Mouse (Mus musculus) intestine, embryonic 16.5 days (tissue): ENCODE results near the gene Gm12166. TPM values are rescaled to one million over a fixed set of nuclear protein-coding genes. Genes with fewer than 3 reads are reported as not detected.

Experiments used
- ATAC-seq: fragments of 200-750 bp; cut with Nextera tagmentation; 2 replicates; pipeline ENCODE4 v1.8.0; 2017; ENCODE audit warnings: moderate TSS enrichment, moderate library complexity
- H3K27ac ChIP-seq: fragments of 300-500 bp; sonication (generic); 2 replicates; pipeline ENCODE4 v1.5.1; 2014; ENCODE audit warnings: mild to moderate bottlenecking, low read length
- H3K27me3 ChIP-seq: fragments of 300-500 bp; sonication (generic); replicated peaks from 2 replicates; pipeline ENCODE4 v1.6.1; 2014; ENCODE audit warnings: low read length, control low read depth, mixed read lengths; ENCODE audit not compliant: control insufficient read depth, insufficient read depth
- H3K36me3 ChIP-seq: fragments of 300-500 bp; sonication (generic); 2 replicates; pipeline ENCODE4 v1.6.1; 2014; ENCODE audit warnings: low read length, control low read depth; ENCODE audit not compliant: control insufficient read depth, insufficient read depth
- H3K4me1 ChIP-seq: fragments of 300-500 bp; sonication (generic); 2 replicates; pipeline ENCODE4 v1.6.1; 2014; ENCODE audit warnings: low read length, control low read depth, mixed read lengths; ENCODE audit not compliant: control insufficient read depth, insufficient read depth
- H3K4me2 ChIP-seq: fragments of 300-500 bp; sonication (generic); 2 replicates; pipeline ENCODE4 v1.6.1; 2014; ENCODE audit warnings: low read depth, low read length, control low read depth
- H3K4me3 ChIP-seq: fragments of 300-500 bp; sonication (generic); 2 replicates; pipeline ENCODE4 v1.5.1; 2014; ENCODE audit warnings: mild to moderate bottlenecking, low read length
- H3K9ac ChIP-seq: fragments of 300-500 bp; sonication (generic); 2 replicates; pipeline ENCODE4 v1.6.1; 2014; ENCODE audit warnings: low read depth, low read length
- H3K9me3 ChIP-seq: fragments of 300-500 bp; sonication (generic); 2 replicates; pipeline ENCODE4 v1.6.1; 2016; ENCODE audit warnings: low read length, control low read depth; ENCODE audit not compliant: control insufficient read depth
- WGBS: fragments of 180-500 bp; shearing (Covaris S2); extraction: QIAGEN DNeasy Blood & Tissue Kit; methylation state at CpG from one replicate; pipeline ENCODE4 v1.1.7; 2014; 5-methylcytosine and 5-hydroxymethylcytosine counted together
- microRNA-seq: library from miRNA; unstranded; fragments of <30 nt; microRNA quantifications from one replicate; pipeline ENCODE4, GENCODE M21; 2016
- polyA plus RNA-seq: library from polyadenylated mRNA; unstranded; fragments of >200 nt; fragmentation: Nextera tagmentation; extraction: Ambion mirVana; gene quantifications from 2 replicates; pipeline ENCODE4 v1.2.1, GENCODE M21; 2015

The Gm12166 gene
- polyA plus RNA-seq, 1 experiment from 2014 or later, result 5.5 TPM

DNA sequence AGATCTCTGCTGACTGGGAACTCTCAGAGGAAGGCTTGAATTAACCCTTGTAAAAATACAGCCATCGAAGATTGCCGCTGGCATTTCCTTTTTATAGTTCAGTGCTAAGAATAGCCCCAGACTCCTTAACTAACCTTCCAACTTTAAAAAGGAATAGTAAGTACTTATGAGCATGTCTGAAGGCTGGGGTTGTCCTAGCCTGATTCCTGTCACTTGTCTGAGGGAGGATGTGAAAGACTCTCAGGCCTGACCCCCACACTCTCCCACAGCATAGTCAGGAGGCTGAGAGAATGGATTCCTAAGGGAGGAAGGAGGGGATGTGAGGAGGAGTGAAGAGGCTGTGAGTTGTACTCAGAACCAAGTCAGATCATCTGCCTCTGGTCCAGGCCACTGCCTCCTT lies 22.6 kb downstream of the Gm12166 start:
- WGBS, result 57% methylated on average over 2 of the region's 2 CpGs
- Histone ChIP-seq H3K4me2 (no peak overlapping the region), H3K9ac (no peak overlapping the region), H3K36me3 (no peaks in the 10 kb centered on the region), H3K27ac (no peak overlapping the region), H3K9me3 (no peaks in the 10 kb centered on the region), H3K4me3 (no peak overlapping the region), H3K4me1 (0 out of 2 replicates have a peak, but pooled peaks cover 2% of the 10 kb centered on the region), H3K27me3 (no peaks in the 10 kb centered on the region)
- no peak for ATAC-seq

DNA sequence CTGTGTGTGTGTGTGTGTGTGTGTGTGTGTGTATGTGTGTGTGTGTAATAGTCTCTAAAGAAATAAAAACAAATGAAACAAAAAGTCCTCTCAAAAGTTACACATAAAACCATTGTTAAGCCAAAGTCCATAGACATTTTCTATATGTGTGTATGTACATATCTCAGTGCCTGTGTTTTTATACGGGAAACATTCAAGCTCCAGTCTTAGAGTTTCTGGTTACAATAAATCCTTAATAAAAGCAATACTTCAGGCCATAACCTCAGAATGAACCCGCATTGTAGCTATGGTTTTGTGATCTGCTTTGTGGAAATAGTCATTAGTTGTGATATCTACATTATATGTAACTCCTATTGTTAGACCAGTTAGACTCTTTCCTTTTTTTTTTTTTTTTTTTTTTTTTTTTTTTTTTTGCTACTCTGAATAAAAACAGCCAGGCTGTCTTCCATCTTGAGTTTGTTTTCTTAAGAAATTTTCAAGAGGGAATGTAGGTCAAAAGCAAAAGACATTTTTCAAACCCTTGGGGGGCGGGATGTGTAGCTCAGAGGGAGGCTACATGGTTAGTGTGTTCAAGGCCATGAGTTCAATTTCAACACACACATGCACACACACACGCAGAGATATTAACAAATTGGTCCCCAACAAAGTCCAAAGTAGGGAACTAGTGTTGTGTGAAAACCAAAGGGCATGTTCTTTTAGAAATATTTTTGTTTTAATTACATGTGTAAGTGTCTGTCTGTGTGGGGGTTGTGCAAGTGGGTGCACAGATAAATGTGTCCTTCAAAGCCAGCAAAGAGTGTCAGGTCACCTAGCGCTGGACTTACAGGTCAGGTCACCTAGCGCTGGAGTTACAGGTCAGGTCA lies 23.9 kb downstream of the Gm12166 start:
- Histone ChIP-seq H3K4me1 (0 out of 2 replicates have a peak, but pooled peaks cover 2% of the 10 kb centered on the region), H3K9ac (no peak overlapping the region), H3K9me3 (no peaks in the 10 kb centered on the region), H3K4me3 (no peak overlapping the region), H3K36me3 (no peaks in the 10 kb centered on the region), H3K27ac (no peak overlapping the region), H3K4me2 (no peak overlapping the region), H3K27me3 (no peaks in the 10 kb centered on the region)
- WGBS, result 75% methylated on average over 6 of the region's 6 CpGs
- no peak for ATAC-seq

DNA sequence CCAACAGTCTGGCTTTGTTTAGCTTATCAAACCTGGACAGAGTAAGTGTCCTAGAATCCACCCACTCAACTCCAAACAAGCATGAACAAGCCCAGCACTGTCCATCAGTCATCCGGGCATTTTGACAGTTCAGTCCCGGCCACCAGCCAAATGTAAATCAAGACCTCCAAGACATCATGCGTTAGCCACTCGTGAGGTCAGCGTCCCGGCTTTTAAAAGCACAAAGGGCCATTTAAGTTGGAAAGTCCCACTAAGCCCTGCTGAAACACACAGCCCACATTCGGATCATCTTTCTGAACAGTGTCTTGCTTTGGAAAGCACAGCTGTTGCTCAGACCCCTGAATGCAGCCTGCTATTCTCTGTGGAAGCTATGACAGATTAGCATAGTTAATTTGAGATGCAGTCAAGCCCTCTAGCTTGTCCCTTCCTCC lies 26.1 kb downstream of the Gm12166 start:
- H3K9me3 ChIP-seq, result no peaks in the 10 kb centered on the region
- no peak overlapping the region for H3K9ac ChIP-seq
- H3K4me1 ChIP-seq, result 0 out of 2 replicates have a peak, but pooled peaks cover 2% of the 10 kb centered on the region
- H3K4me3 ChIP-seq, result no peak overlapping the region
- no peak overlapping the region for H3K27ac ChIP-seq
- WGBS, result 40% methylated on average over 7 of the region's 7 CpGs
- no peak for ATAC-seq
- H3K27me3 ChIP-seq, result no peaks in the 10 kb centered on the region
- no peak overlapping the region for H3K4me2 ChIP-seq
- no peaks in the 10 kb centered on the region for H3K36me3 ChIP-seq

DNA sequence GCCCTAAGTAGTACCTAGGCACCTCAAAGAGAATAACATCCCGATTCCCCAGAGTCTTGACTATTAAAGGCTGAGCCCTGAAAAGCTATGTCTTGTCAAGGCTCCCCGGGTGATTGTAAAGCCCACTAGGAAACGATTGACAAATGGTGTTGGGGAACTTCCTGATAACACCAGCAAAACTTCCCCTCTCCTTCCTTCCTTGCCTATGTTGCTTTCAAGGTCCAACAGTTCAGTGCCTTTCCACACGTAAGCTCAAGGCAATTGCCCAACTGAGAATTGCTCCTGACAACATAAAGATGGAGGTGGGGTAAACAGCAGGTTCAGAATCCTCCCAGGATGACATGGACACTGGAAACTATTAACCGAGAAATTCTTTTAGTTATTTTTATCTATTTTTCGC lies 29.1 kb downstream of the Gm12166 start:
- no peaks in the 10 kb centered on the region for H3K36me3 ChIP-seq
- no peak overlapping the region for H3K27ac ChIP-seq
- H3K4me1 ChIP-seq, result no peaks in the 10 kb centered on the region
- WGBS, result 83% methylated on average over 6 of the region's 6 CpGs
- H3K27me3 ChIP-seq, result no peaks in the 10 kb centered on the region
- H3K4me2 ChIP-seq, result no peak overlapping the region
- H3K9me3 ChIP-seq, result no peaks in the 10 kb centered on the region
- H3K9ac ChIP-seq, result no peak overlapping the region
- ATAC-seq, result no peak
- H3K4me3 ChIP-seq, result no peak overlapping the region

DNA sequence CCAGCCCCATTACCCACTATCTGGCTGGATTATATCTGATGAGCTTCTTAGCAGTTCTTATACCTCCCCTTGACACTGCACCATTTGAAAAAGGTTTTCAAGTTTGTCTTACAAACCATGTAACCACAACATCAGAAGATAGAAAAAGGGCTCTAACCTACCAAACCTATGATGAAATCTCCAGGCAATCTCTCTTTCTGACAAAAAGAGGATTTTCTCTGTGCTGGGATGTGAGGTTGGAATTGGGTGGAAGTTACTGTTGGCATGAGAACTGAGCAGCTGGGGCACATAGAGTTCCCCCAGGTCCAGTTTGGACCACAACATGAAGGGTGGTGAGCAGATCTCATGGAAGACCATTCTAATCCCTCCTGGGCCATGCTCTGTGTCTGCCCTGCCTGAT lies 30.3 kb downstream of the Gm12166 start:
- Histone ChIP-seq H3K4me3 (no peak overlapping the region), H3K27me3 (no peaks in the 10 kb centered on the region), H3K4me1 (no peaks in the 10 kb centered on the region), H3K9me3 (no peaks in the 10 kb centered on the region), H3K4me2 (no peak overlapping the region), H3K36me3 (no peaks in the 10 kb centered on the region), H3K27ac (no peak overlapping the region), H3K9ac (no peak overlapping the region)
- no peak for ATAC-seq

DNA sequence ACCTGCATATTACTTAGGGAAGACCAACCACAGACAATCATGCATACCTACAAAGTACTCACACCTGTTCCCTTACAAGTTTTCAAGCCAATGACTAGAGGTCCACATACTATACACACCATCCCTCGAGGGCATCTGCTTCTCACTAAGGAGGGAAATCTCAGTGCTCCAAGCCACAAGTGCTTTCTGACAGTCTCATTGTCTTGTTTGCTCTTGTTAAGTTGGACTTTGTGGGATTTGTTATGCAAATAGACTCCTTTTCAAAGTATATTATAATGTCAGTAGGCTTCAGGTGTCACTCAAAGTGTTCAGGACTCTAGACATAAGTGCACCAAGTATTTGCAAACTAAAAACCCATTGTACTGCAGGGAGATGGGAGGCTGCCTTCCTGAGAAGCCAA lies 31.9 kb downstream of the Gm12166 start:
- H3K27me3 ChIP-seq, result no peaks in the 10 kb centered on the region
- no peak overlapping the region for H3K9ac ChIP-seq
- H3K36me3 ChIP-seq, result no peaks in the 10 kb centered on the region
- no peak overlapping the region for H3K4me2 ChIP-seq
- no peak for ATAC-seq
- 86% methylated on average over 1 of the region's 1 CpGs for WGBS
- H3K4me3 ChIP-seq, result no peak overlapping the region
- no peaks in the 10 kb centered on the region for H3K9me3 ChIP-seq
- H3K4me1 ChIP-seq, result no peaks in the 10 kb centered on the region
- H3K27ac ChIP-seq, result no peak overlapping the region

DNA sequence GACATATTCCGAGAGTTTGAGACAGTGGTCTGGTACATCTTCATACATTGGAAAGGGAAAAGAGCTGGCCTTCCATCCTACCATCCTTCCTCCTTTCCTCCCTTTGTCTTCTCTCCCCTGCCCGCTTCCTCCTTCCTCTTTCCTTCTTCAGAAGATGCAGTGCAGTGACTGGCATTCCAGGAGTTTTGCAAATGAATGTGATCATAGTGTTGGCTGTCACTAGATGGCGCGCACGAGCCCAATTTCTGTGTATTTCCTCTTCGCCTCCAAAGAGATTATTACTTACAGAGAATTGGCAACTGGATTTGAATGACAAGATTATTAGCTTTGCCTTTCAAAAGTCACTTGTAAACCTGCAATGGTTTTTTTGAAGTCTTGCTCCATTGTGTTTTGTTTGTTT lies 36.1 kb downstream of the Gm12166 start:
- Histone ChIP-seq H3K27ac (no peak overlapping the region), H3K9ac (no peak overlapping the region), H3K4me3 (no peak overlapping the region), H3K4me2 (no peak overlapping the region), H3K27me3 (no peaks in the 10 kb centered on the region), H3K36me3 (no peaks in the 10 kb centered on the region), H3K4me1 (no peaks in the 10 kb centered on the region), H3K9me3 (no peaks in the 10 kb centered on the region)
- no peak for ATAC-seq
- 19% methylated on average over 6 of the region's 6 CpGs for WGBS

Small RNA genes lying within 50 kb of the gene (microRNA-seq; reads per million reads assigned to microRNA genes)
- gene Mir8100, result not detected

Other genes starting within 250 kb of the Gm12166 start
- 101 and 114 TPM in 2 replicates for gene Clint1, start 200.3 kb downstream of the Gm12166 start, polyA plus RNA-seq
- gene Lsm11, start 107.4 kb downstream of the Gm12166 start, polyA plus RNA-seq, result 4.4 and 4.5 TPM in 2 replicates
- 12.2 and 13.5 TPM in 2 replicates for gene Thg1l, start 96.8 kb downstream of the Gm12166 start, polyA plus RNA-seq
- 0.06 and 0.09 TPM in 2 replicates for gene Sox30, start 72.0 kb downstream of the Gm12166 start, polyA plus RNA-seq
- gene Adam19, start 3.7 kb upstream of the Gm12166 start, polyA plus RNA-seq, result 12.0 and 12.7 TPM in 2 replicates
- 3.7 TPM in 2 replicates for gene Nipal4, start 114.2 kb upstream of the Gm12166 start, polyA plus RNA-seq
- gene Fndc9, start 183.2 kb upstream of the Gm12166 start, polyA plus RNA-seq, result 0.09 and 0.15 TPM in 2 replicates